Mouse (Mus musculus) adrenal gland, postnatal 36 days (tissue): ENCODE data around the gene Hist1h4f. TPM values are rescaled to one million over a fixed set of nuclear protein-coding genes. Genes with fewer than 3 reads are reported as not detected.
"Not testable (repeated sequence)": the region's sequence is repeated elsewhere in the genome, so short reads cannot be mapped to it uniquely, and the experiment has no call there.

Experiments
- DNase-seq, 2 experiments: peaks; one replicate each; pipeline ENCODE4 v3.0.0; 2021; ENCODE audit warnings: mixed read lengths in 1 of 2
- long read RNA-seq, 2 experiments: library from polyadenylated mRNA; stranded (forward); transcript quantifications; one replicate each; pipeline ENCODE4 v2.0.0; 2021; ENCODE audit warnings: borderline sequencing depth in 2 of 2
- total RNA-seq, 2 experiments: library from RNA; stranded (reverse); gene quantifications; 2 replicates each; pipeline ENCODE4 v1.2.3; 2021

The Hist1h4f gene
- total RNA-seq: 100 to 1,000 TPM; 112 to 118 TPM
- long read RNA-seq, experiment 1: 0 reads
- long read RNA-seq, experiment 2: 0 reads

- peak; percentile 84 to 86 for DNase-seq
Measured at GRCm38 (mm10) chr13:23551146-23551834, at the start of gene Hist1h4f. Gene Hist1h4f (minus strand): TSS chr13:23551648.

DNA sequence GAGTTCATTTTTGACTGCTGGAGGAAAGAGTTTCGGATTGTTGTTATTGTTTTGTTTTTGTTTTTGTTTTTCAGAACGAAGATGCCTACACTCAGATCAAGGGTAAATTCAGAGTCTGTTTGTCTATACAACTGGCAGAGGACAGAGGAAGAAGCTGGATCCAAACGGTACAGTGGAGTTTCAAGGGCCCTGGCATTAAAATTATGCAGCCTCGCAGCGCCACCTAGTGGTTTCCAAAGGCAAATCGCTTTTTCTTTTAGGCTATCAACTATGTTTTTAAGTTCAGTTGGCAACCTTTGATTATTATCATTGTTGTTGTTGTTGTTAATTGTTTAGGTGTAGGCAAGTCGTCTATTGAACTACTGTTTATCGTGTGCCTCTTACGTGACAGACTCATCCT lies 46.5 kb upstream of the Hist1h4f start:
- peak; percentile 79 to 87 for DNase-seq

DNA sequence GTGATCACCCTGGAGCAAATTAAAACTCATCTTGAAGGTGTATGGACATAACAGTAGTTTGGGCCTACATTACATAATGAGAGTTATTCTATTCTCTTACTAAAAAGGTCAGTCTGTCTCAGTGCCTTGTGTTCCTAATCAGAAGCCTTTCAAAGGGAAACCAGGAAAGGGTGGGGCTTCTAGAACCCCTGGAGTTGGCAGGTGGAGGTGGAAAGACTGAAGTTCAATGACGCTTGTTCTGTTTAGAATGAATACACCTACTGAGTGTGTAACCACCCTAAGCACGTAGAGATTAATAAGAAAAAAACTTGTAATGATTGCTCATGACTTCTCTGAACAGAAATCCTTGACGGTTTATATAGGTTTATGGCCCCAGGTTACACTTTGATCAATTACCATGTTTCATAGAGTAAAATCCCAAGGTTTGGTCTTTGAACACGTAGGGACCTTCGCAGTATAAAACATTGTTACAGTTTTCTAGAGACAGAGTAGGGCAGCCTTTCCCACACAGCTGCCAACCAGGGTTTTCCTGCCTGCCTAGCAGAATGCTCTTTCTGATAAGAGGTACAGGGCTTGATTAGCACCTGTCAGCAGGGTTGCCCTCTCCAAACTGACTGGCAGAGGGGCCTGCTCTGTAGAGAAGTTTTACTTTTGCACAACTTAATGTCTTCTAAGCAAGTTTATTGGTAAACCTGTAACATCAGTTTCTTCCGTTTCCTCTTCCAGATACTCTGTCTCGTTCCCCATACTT lies 44.3 kb upstream of the Hist1h4f start:
- no peak for DNase-seq

GRCm38 (mm10) chr13:23595185-23595584 lies 43.7 kb upstream of the Hist1h4f start:
- DNase-seq: no peak

DNA sequence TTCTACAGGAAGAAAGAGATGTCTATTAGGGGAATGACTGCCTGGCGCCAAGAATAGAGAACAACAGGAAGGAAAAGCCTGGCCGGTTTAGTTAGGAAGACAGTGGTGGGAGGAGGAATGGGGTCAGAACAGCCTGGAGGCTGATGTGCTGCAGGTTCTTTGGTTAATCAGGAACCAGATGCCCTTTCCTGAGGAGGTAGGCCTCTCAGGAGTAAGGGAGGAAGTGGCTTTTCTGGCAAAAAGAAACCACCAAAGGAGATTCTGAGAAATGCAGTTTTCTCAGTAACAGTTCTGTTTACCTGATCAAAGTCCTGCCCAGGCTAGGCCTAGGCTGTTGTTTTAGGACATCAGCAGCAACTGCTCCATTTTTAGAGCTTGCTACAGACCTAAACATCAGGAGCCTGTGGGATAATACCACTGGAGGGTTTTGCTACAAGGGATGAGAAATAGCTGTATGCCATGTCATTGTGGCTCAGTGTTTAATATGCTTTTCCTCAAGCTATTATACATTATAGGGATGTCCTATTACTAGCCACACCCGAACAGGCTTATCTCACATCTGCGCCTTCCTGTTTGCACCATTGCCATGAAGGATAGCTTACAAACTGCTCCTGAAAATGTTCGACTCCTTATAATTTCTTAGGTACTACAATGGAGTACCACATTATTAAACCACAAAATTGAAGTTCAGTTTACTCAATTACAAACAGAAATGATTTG lies 41.8 kb upstream of the Hist1h4f start:
- no peak for DNase-seq

GRCm38 (mm10) chr13:23592614-23593013 lies 41.2 kb upstream of the Hist1h4f start:
- DNase-seq: no peak

GRCm38 (mm10) chr13:23591886-23592285 lies 40.4 kb upstream of the Hist1h4f start:
- not testable (repeated sequence) for DNase-seq

GRCm38 (mm10) chr13:23591206-23591605 lies 39.8 kb upstream of the Hist1h4f start:
- DNase-seq: no peak

DNA sequence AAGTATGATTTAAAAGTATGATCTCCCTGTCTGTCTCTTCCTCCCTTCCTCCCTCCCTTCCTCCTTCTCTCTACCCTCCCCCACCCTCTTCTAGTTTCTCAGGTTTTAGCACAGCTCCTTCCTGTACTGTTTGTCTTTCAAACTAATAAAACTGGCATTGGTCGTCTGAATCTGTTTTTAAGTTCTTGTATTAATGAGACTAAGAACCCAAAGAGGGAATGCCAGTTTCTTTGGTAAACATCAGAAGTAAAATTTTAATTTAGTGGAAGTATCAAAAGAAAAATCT lies 35.4 kb upstream of the Hist1h4f start:
- DNase-seq: no peak

GRCm38 (mm10) chr13:23586099-23586939 lies 34.9 kb upstream of the Hist1h4f start:
- DNase-seq: no peak

DNA sequence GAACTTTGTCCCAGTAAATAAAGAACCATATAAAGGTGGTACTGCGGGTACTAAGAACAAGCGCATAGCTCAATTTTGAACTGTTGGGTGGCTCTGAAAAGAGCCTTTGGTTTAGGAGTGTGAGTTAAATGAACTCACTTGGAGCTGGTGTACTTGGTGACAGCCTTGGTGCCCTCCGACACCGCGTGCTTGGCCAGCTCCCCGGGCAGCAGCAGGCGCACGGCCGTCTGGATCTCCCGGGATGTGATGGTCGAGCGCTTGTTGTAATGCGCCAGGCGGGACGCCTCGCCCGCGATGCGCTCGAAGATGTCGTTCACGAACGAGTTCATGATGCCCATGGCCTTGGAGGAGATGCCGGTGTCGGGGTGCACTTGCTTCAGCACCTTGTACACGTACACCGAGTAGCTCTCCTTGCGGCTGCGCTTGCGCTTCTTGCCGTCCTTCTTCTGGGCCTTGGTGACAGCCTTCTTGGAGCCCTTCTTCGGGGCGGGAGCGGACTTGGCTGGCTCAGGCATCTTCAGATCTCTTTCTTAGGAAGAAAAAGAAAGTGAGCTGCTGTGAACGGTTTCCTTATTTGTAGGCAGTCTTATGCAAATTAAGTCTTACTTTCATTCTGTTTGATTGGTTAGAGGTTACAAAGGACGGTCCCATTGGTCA lies 34.1 kb upstream of the Hist1h4f start:
- peak; percentile 65 to 67 for DNase-seq

DNA sequence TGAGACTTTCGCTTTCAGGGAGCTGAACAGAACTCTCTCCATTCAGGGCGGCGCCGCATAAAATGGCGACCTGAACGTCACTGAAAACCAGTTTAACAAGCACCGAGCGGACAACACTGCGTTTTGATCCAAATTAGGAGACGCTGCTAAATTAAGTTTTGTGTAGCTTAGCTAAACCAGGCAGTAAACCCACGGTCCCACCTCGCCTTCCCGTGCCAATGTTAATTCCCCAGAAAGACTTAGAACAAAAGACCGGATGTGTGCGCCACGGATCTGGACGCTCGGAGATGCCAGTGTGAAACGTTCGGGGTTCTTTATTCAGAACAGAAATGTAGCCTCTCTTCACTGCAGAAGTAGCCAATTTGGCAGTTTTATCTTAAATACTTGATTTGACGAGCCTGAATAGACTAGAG lies 33.6 kb upstream of the Hist1h4f start:
- DNase-seq: peak; percentile 79 to 80

DNA sequence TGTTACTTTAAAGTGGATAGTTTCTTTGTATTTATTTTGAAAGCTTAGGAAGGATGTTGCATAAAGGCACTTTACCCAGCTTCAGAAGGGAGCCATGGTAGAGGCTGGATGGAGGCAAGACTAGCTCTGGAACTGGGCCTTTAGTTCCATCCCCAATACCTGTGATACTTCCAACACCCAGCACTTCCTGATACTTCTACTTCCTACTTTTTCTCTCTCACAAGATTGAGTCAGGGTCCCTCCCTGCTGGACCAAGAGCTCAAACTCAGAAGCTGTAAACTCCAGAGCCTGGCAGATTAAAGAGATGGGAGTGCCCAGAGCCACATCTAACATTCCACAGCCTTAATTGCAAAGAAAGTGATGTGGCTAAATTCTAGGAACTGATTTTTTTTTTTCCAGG lies 32.9 kb upstream of the Hist1h4f start:
- no peak for DNase-seq

DNA sequence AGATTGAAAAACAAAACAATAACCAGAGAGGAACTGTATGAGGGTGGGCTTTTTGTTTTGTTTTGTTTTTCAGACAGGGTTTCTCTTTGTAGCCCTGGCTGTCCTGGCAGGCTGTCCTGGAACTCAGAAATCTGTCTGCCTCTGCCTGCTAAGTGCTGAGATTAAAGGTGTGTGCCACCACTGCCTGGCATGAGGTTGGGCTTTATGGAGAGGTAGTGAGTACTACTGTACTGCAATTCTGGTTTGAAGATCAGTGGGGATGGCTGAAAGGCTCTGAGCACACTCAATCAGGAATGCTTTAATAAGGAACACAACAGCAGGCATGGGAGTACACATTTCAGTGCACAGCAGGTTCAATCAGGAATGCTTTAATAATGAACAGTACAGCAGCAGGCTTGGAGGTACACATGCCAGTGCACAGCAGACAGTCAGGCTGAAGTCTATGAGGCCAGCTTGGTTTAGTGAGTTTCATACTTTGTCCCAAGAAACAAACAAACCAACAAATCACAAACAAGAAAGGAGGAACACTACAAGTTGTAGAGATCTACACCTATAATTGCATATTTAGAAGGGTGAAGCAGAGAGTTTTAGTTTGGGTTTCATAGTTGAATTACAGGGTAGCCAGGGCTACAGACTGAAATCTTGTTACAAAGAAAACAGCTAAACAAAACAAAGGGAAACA lies 32.1 kb upstream of the Hist1h4f start:
- DNase-seq: no peak

GRCm38 (mm10) chr13:23582219-23583056 lies 31.0 kb upstream of the Hist1h4f start:
- no peak for DNase-seq

DNA sequence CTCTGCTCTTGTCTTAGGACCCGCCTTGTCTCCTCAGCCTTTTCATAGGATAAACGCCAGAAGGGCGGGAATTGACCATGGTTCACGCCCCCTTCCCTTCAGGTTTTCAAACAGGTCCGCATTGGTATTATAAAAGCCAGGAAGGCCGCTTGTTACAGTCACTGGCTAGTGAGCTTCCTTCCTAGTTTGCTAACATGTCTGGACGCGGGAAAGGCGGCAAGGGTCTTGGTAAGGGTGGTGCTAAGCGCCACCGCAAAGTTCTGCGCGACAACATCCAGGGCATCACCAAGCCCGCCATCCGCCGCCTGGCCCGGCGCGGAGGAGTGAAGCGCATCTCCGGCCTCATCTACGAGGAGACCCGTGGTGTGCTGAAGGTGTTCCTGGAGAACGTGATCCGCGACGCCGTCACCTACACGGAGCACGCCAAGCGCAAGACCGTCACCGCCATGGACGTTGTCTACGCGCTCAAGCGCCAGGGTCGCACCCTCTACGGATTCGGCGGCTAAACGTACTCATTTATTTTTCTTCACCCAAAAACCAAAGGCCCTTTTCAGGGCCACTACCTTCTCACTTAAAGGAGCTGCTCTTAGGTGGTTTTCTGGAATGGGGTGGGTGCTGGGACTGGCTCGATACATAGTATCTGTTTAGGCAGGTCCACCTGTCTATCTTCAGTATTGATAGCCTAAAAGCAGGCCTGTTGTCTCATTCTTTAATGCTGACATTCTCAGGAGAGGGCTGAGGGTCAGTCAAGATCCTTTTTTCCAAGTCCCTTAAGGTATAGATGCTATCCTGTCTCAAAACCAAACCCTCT lies 30.2 kb upstream of the Hist1h4f start, which contains the start of gene Hist1h4d:
TSS of gene Hist1h4d (plus strand) at position 191 of the 811 bp plus-strand sequence.
- peak; percentile 92 to 94 for DNase-seq

DNA sequence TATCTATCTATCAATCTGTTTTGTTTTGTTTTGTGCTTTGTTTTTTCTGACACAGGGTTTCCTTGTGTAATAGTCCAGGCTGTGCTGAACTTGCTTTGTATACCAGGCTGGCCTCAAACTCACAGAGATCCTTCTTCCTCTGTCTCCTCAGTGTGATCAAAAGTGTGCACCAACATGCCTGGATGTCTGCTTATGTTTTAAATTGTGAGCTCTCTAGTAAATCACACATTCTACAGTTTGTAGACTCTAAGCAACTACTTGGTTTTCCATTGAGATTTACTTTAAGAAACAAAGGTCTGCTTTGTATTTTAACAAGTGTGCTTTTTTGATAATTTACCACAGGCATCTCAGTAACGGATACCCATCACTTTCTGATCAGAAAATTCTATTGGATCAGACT lies 26.4 kb upstream of the Hist1h4f start:
- no peak for DNase-seq

DNA sequence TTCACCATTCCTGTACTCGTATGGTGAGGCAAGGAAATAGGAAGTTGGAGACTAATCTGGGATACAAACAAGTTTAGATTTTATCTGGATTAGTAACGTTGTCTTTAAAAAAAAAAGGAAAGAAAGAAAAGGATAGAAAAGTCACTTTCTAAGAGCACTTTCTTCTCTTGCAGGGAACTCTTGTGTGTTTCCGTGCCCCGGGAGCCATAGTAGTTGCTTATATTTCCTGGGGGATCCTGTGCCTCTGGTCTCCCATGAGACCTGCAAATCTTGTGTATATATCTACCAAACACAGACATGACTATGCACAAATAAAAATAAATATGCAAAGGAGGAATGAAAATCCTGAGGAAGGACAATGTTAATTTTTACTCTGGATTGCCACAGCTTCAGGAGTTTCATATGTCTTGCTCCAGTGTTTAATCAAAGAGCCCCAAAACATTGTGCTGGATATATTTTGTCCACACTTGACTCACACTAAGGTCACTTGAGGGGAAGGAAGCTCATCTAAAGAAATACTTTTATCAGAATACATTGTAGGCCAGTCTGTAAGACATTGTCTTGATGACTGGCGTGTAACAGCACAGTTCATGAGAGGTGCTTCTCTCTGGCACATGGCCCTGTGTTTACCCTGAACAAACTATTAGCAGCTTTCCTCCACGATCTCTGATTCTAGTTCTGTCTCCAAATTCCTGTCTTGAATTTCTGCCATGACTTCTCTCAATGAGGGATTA lies 25.6 kb upstream of the Hist1h4f start:
- DNase-seq: no peak
